Mouse (Mus musculus) adrenal gland, postnatal 14 days (tissue): ENCODE measurements around the gene Baiap3. TPM values are rescaled to one million over a fixed set of nuclear protein-coding genes. Genes with fewer than 3 reads are reported as not detected.
A peak's percentile ranks its signal among the peaks of the same experiment; 100 is the strongest.
"Not testable (repeated sequence)": the region's sequence is repeated elsewhere in the genome, so short reads cannot be mapped to it uniquely, and the experiment has no call there.

Experiments
- DNase-seq: peaks from one replicate; pipeline ENCODE4 v3.0.0; 2021; ENCODE audit warnings: mixed read lengths
- total RNA-seq: library from RNA; stranded (reverse); gene quantifications from 2 replicates; pipeline ENCODE4 v1.2.3, GENCODE M21; 2021

Gene Baiap3
- total RNA-seq, 1 experiment from 2014 or later: 12.1 TPM

GRCm38 (mm10) chr17:25248033-25248750, 8.0 kb downstream of the Baiap3 start:
- no peak for DNase-seq

- DNase-seq: no peak
Measured at GRCm38 (mm10) chr17:25244239-25244638, 11.9 kb downstream of the Baiap3 start.

GRCm38 (mm10) chr17:25243131-25243780, 12.9 kb downstream of the Baiap3 start:
- DNase-seq: no peak

- peak; percentile 92 for DNase-seq
Measured at GRCm38 (mm10) chr17:25239695-25240636, 16.2 kb downstream of the Baiap3 start, which contains the start of the genes Gnptg and Tsr3. TSS of gene Gnptg (minus strand) at chr17:25240124. TSS of gene Tsr3 (plus strand) at chr17:25240170.

- no peak for DNase-seq
Measured at GRCm38 (mm10) chr17:25235635-25236034, 20.5 kb downstream of the Baiap3 start.

GRCm38 (mm10) chr17:25231621-25232020, 24.5 kb downstream of the Baiap3 start:
- not testable (repeated sequence) for DNase-seq

GRCm38 (mm10) chr17:25230700-25231099, 25.5 kb downstream of the Baiap3 start:
- no peak for DNase-seq

GRCm38 (mm10) chr17:25230014-25230655, 26.0 kb downstream of the Baiap3 start:
- DNase-seq: not testable (repeated sequence)

GRCm38 (mm10) chr17:25227991-25228390, 28.2 kb downstream of the Baiap3 start:
- no peak for DNase-seq

- no peak for DNase-seq
Measured at GRCm38 (mm10) chr17:25225659-25226058, 30.5 kb downstream of the Baiap3 start.

- no peak for DNase-seq
Measured at GRCm38 (mm10) chr17:25224586-25225222, 31.5 kb downstream of the Baiap3 start.

- DNase-seq: no peak
Measured at GRCm38 (mm10) chr17:25222951-25223601, 33.1 kb downstream of the Baiap3 start.

- DNase-seq: peak; percentile 32
Measured at GRCm38 (mm10) chr17:25222504-25222940, 33.6 kb downstream of the Baiap3 start.

- DNase-seq: peak; percentile 87
Measured at GRCm38 (mm10) chr17:25221821-25222503, 34.2 kb downstream of the Baiap3 start.

- no peak for DNase-seq
Measured at GRCm38 (mm10) chr17:25220746-25221145, 35.4 kb downstream of the Baiap3 start.

GRCm38 (mm10) chr17:25219492-25220295, 36.5 kb downstream of the Baiap3 start:
- no peak for DNase-seq

GRCm38 (mm10) chr17:25218967-25219366, 37.2 kb downstream of the Baiap3 start:
- DNase-seq: no peak

- DNase-seq: no peak
Measured at GRCm38 (mm10) chr17:25215431-25215830, 40.7 kb downstream of the Baiap3 start.

GRCm38 (mm10) chr17:25211705-25212104, 44.5 kb downstream of the Baiap3 start:
- DNase-seq: no peak
